Mouse (Mus musculus) mouse embryonic stem cell (cell line): ENCODE data around the gene Pip5k1c.

Experiments
- in situ Hi-C, 2 experiments: fragments of 300-500 bp; cut with MboI; formaldehyde crosslinking; loops; 1 replicate in 1 of 2; 3 replicates in 1 of 2; pipeline ENCODE4 v1.14.3; 2019 to 2020; ENCODE audit warnings: low sequenced_read_pairs in 2 of 2, low pct_unique_long_range_greater_than_20kb in 1 of 2, mixed read lengths in 1 of 2; ENCODE audit not compliant: unreplicated experiment in 1 of 2

Pip5k1c gene

GRCm38 (mm10) chr10:81317273-81317672 lies 24.5 kb downstream of the Pip5k1c start:
- in situ Hi-C loops: no loop called here

- in situ Hi-C loops: no loop called here
Measured at GRCm38 (mm10) chr10:81318589-81319329, 26.0 kb downstream of the Pip5k1c start.

- in situ Hi-C loops: no loop called here
Measured at GRCm38 (mm10) chr10:81319330-81319699, 26.6 kb downstream of the Pip5k1c start.

- in situ Hi-C loops: no loop called here
Measured at GRCm38 (mm10) chr10:81319741-81320549, 27.2 kb downstream of the Pip5k1c start.

GRCm38 (mm10) chr10:81320550-81321347 lies 28.0 kb downstream of the Pip5k1c start, which contains the start of gene Cactin:
Gene Cactin (plus strand): TSS chr10:81321103.
- in situ Hi-C loops: no loop called here

- in situ Hi-C loops: no loop called here
Measured at GRCm38 (mm10) chr10:81321436-81321835, 28.7 kb downstream of the Pip5k1c start.

- in situ Hi-C loops: no loop called here
Measured at GRCm38 (mm10) chr10:81322444-81322843, 29.7 kb downstream of the Pip5k1c start.

- in situ Hi-C loops: no loop called here
Measured at GRCm38 (mm10) chr10:81323141-81323775, 30.5 kb downstream of the Pip5k1c start.

GRCm38 (mm10) chr10:81323791-81324530 lies 31.2 kb downstream of the Pip5k1c start:
- in situ Hi-C loops: no loop called here

- in situ Hi-C loops: no loop called here
Measured at GRCm38 (mm10) chr10:81325176-81325575, 32.4 kb downstream of the Pip5k1c start.

- in situ Hi-C loops: no loop called here
Measured at GRCm38 (mm10) chr10:81325781-81326180, 33.0 kb downstream of the Pip5k1c start.

GRCm38 (mm10) chr10:81326858-81327257 lies 34.1 kb downstream of the Pip5k1c start:
- in situ Hi-C loops: no loop called here

GRCm38 (mm10) chr10:81327959-81328358 lies 35.2 kb downstream of the Pip5k1c start:
- in situ Hi-C loops: no loop called here

- in situ Hi-C loops: no loop called here
Measured at GRCm38 (mm10) chr10:81328386-81328785, 35.6 kb downstream of the Pip5k1c start, which contains the start of gene Tbxa2r. Gene Tbxa2r (plus strand): TSS chr10:81328731.

- in situ Hi-C loops: no loop called here
Measured at GRCm38 (mm10) chr10:81329194-81329975, 36.6 kb downstream of the Pip5k1c start.

- in situ Hi-C loops: no loop called here
Measured at GRCm38 (mm10) chr10:81330007-81330406, 37.2 kb downstream of the Pip5k1c start.

- in situ Hi-C loops: no loop called here
Measured at GRCm38 (mm10) chr10:81332277-81332676, 39.5 kb downstream of the Pip5k1c start.
